31 mouse cellular contexts compared by ENCODE assay signal in the genomic region with DNA sequence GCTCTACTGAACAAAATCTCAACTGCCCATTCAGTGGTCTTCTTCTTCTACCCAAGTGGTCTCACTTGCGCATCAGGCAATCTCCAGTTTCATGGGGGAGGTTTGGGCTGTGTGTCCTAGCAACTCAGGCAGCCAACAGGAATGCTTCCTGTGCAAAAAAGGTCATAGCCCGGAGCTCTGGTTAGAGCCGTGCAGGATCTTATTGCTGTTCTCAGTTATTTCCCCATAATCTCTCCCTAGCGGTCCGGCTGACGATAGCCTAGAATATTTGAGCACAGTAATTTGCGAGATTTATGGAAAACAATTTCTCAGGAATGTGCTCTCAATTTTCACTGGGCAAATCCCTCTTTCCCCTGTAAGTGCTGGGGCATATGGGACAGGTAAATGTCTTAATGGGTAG. TPM values are rescaled to one million over a fixed set of nuclear protein-coding genes. Genes with fewer than 3 reads are reported as not detected.
A peak's percentile ranks its signal among the peaks of the same experiment; 100 is the strongest.
DNase-seq lines count a peak whose midpoint lies in the region; ATAC-seq and TF ChIP-seq lines count a peak whose summit lies in the region.
"Had no signal": no experiment of that assay in that cellular context is flagged by ENCODE, and none has a peak within 500 bp of the region (broad histone marks: within the 10 kb centered on the region; RNA-seq: fewer than 3 reads in every experiment).

No protein-coding gene starts in this region.

- H3K36me3 ChIP-seq in hindbrain, embryonic 16.5 days (ENCODE audit: control insufficient read depth, insufficient read depth, low read length), result no peaks in the 10 kb centered on the region
- no peaks in the 10 kb centered on the region for H3K36me3 ChIP-seq in hindbrain, embryonic 11.5 days (ENCODE audit: control insufficient read depth, insufficient read depth, low read length)
- H3K36me3 ChIP-seq in limb, embryonic 11.5 days (ENCODE audit: control insufficient read depth, insufficient read depth, low read length), result no peaks in the 10 kb centered on the region
- no peaks in the 10 kb centered on the region for H3K36me3 ChIP-seq in limb, embryonic 10.5 days
- no peaks in the 10 kb centered on the region for H3K36me3 ChIP-seq in limb, embryonic 14.5 days (ENCODE audit: control insufficient read depth, insufficient read depth, low read length)
- H3K36me3 ChIP-seq: forebrain, embryonic 12.5 days; heart, embryonic 10.5 days; heart, embryonic 15.5 days; hindbrain, embryonic 13.5 days; intestine, embryonic 15.5 days; liver, embryonic 12.5 days had no signal

- H3K9me3 ChIP-seq in hindbrain, embryonic 16.5 days (ENCODE audit: control insufficient read depth, low read length), result no peaks in the 10 kb centered on the region
- H3K9me3 ChIP-seq in hindbrain, embryonic 11.5 days (ENCODE audit: control insufficient read depth, low read length), result no peaks in the 10 kb centered on the region
- no peaks in the 10 kb centered on the region for H3K9me3 ChIP-seq in limb, embryonic 11.5 days (ENCODE audit: control insufficient read depth, low read length)
- no peaks in the 10 kb centered on the region for H3K9me3 ChIP-seq in limb, embryonic 10.5 days (replicated peaks)
- no peaks in the 10 kb centered on the region for H3K9me3 ChIP-seq in limb, embryonic 14.5 days (ENCODE audit: control insufficient read depth, low read length)
- H3K9me3 ChIP-seq: forebrain, embryonic 12.5 days; heart, embryonic 10.5 days; heart, embryonic 15.5 days; hindbrain, embryonic 13.5 days; intestine, embryonic 15.5 days had no signal

- H3K4me2 ChIP-seq in hindbrain, embryonic 16.5 days (ENCODE audit: low read length), result no peak overlapping the region
- H3K4me2 ChIP-seq in hindbrain, embryonic 11.5 days (replicated peaks; ENCODE audit: low read depth, low read length), result no peak overlapping the region
- H3K4me2 ChIP-seq in limb, embryonic 11.5 days (ENCODE audit: low read depth, severe bottlenecking), result no peak overlapping the region
- no peak overlapping the region for H3K4me2 ChIP-seq in limb, embryonic 14.5 days (replicated peaks; ENCODE audit: low read depth, low read length, severe bottlenecking)
- H3K4me2 ChIP-seq: forebrain, embryonic 12.5 days; heart, embryonic 15.5 days; hindbrain, embryonic 13.5 days; intestine, embryonic 15.5 days; liver, embryonic 12.5 days had no signal

- DNase-seq in hindbrain, embryonic 11.5 days (ENCODE audit: low spot score), result no peak
- peak; percentile 41 for DNase-seq in limb, embryonic 11.5 days (ENCODE audit: low spot score)
- DNase-seq in limb, embryonic 10.5 days (ENCODE audit: low spot score), result no peak
- peak; percentile 61 for DNase-seq in limb, embryonic 14.5 days (ENCODE audit: low spot score)
- DNase-seq in frontal cortex, postnatal 10 days (ENCODE audit: low spot score in 2 of 2), result no peak
- no peak for DNase-seq in heart, postnatal 4 days
- DNase-seq: adrenal gland, postnatal 10 days; cerebellum, adult 8-10 months; cerebellum, postnatal 25 days; forebrain, postnatal 0 days; gastrocnemius, postnatal 14 days; heart, adult 11 months; kidney, adult 8-10 months; kidney, postnatal 4 days; layer of hippocampus, postnatal 36 days; left cerebral cortex, postnatal 4 days; liver, postnatal 0 days; midbrain, embryonic 14.5 days; right cerebral cortex, postnatal 4 days; thymus, adult 2 months; thymus, postnatal 36 days had no signal

- no peak overlapping the region for H3K4me3 ChIP-seq in hindbrain, embryonic 16.5 days (ENCODE audit: low read length)
- no peak overlapping the region for H3K4me3 ChIP-seq in hindbrain, embryonic 11.5 days (ENCODE audit: low read depth, low read length)
- no peak overlapping the region for H3K4me3 ChIP-seq in limb, embryonic 11.5 days (ENCODE audit: low read depth, low read length)
- no peak overlapping the region for H3K4me3 ChIP-seq in limb, embryonic 10.5 days
- no peak overlapping the region for H3K4me3 ChIP-seq in limb, embryonic 14.5 days (replicated peaks; ENCODE audit: low read length)
- H3K4me3 ChIP-seq: forebrain, embryonic 12.5 days; heart, embryonic 10.5 days; heart, embryonic 15.5 days; hindbrain, embryonic 13.5 days; intestine, embryonic 15.5 days; liver, embryonic 12.5 days had no signal

- H3K4me1 ChIP-seq in hindbrain, embryonic 16.5 days (ENCODE audit: control insufficient read depth, insufficient read depth, low read depth, low read length), result no peaks in the 10 kb centered on the region
- H3K4me1 ChIP-seq in hindbrain, embryonic 11.5 days (replicated peaks; ENCODE audit: control insufficient read depth, insufficient read depth, low read length), result no peaks in the 10 kb centered on the region
- H3K4me1 ChIP-seq in limb, embryonic 11.5 days (ENCODE audit: control insufficient read depth, insufficient read depth, low read length), result no peaks in the 10 kb centered on the region
- peaks cover 14% of the 10 kb centered on the region for H3K4me1 ChIP-seq in limb, embryonic 10.5 days
- H3K4me1 ChIP-seq in limb, embryonic 14.5 days (ENCODE audit: control insufficient read depth, insufficient read depth, low read length), result 0 out of 2 replicates have a peak, but pooled peaks cover 8% of the 10 kb centered on the region
- H3K4me1 ChIP-seq: forebrain, embryonic 12.5 days; hindbrain, embryonic 13.5 days; intestine, embryonic 15.5 days; liver, embryonic 12.5 days had no signal

- no peak overlapping the region for H3K27ac ChIP-seq in hindbrain, embryonic 16.5 days (ENCODE audit: low read depth, low read length)
- no peak overlapping the region for H3K27ac ChIP-seq in hindbrain, embryonic 11.5 days (ENCODE audit: low read depth, low read length)
- H3K27ac ChIP-seq in limb, embryonic 11.5 days (replicated peaks; ENCODE audit: low read depth, low read length), result no peak overlapping the region
- no peak overlapping the region for H3K27ac ChIP-seq in limb, embryonic 10.5 days
- no peak overlapping the region for H3K27ac ChIP-seq in limb, embryonic 14.5 days (replicated peaks; ENCODE audit: low read depth, low read length)
- H3K27ac ChIP-seq: forebrain, embryonic 12.5 days; heart, embryonic 10.5 days; heart, embryonic 15.5 days; hindbrain, embryonic 13.5 days; intestine, embryonic 15.5 days; liver, embryonic 12.5 days; macrophage had no signal

- H3K27me3 ChIP-seq in hindbrain, embryonic 16.5 days (replicated peaks; ENCODE audit: control insufficient read depth, insufficient read depth, low read length), result no peaks in the 10 kb centered on the region
- no peaks in the 10 kb centered on the region for H3K27me3 ChIP-seq in hindbrain, embryonic 11.5 days (ENCODE audit: control insufficient read depth, insufficient read depth, low read length)
- H3K27me3 ChIP-seq in limb, embryonic 11.5 days (ENCODE audit: control insufficient read depth, insufficient read depth, low read length), result no peaks in the 10 kb centered on the region
- no peaks in the 10 kb centered on the region for H3K27me3 ChIP-seq in limb, embryonic 10.5 days (ENCODE audit: low read depth, poor library complexity, severe bottlenecking)
- H3K27me3 ChIP-seq in limb, embryonic 14.5 days (ENCODE audit: control insufficient read depth, insufficient read depth, low read length), result no peaks in the 10 kb centered on the region
- H3K27me3 ChIP-seq: forebrain, embryonic 12.5 days; heart, embryonic 15.5 days; hindbrain, embryonic 13.5 days; intestine, embryonic 15.5 days; Patski had no signal

- 71% methylated on average over 7 of the region's 7 CpGs for WGBS in hindbrain, embryonic 16.5 days
- 73% methylated on average over 7 of the region's 7 CpGs for WGBS in hindbrain, embryonic 11.5 days
- 51% methylated on average over 7 of the region's 7 CpGs for WGBS in limb, embryonic 11.5 days
- 74% methylated on average over 7 of the region's 7 CpGs for WGBS in limb, embryonic 10.5 days
- 19% methylated on average over 7 of the region's 7 CpGs for WGBS in limb, embryonic 14.5 days

- ATAC-seq in hindbrain, embryonic 16.5 days, result peak; percentile 34; the same call in 1 of the 2 replicates
- ATAC-seq in hindbrain, embryonic 11.5 days (ENCODE audit: low FRiP score), result no peak
- ATAC-seq in limb, embryonic 11.5 days (ENCODE audit: insufficient number of reproducible peaks, low FRiP score, low TSS enrichment, low read depth), result peak; percentile 71
- ATAC-seq in limb, embryonic 14.5 days (ENCODE audit: low FRiP score, low read depth), result peak; percentile 82
- ATAC-seq: forebrain, postnatal 0 days; intestine, embryonic 15.5 days; liver, embryonic 12.5 days; liver, postnatal 0 days; lung, postnatal 0 days; Patski had no signal

- no peak for TF ChIP-seq POLR2A in limb, embryonic 14.5 days (IDR thresholded peaks at IDR 0.05; ENCODE audit: borderline replicate concordance, extremely low read depth, insufficient read depth, insufficient read length)

- H3K9ac ChIP-seq in hindbrain, embryonic 16.5 days (ENCODE audit: low read depth, low read length), result no peak overlapping the region
- no peak overlapping the region for H3K9ac ChIP-seq in hindbrain, embryonic 11.5 days (ENCODE audit: low read depth, low read length)
- H3K9ac ChIP-seq in limb, embryonic 11.5 days (ENCODE audit: low read length), result no peak overlapping the region
- no peak overlapping the region for H3K9ac ChIP-seq in limb, embryonic 14.5 days (ENCODE audit: low read depth, low read length, severe bottlenecking)
- H3K9ac ChIP-seq: forebrain, embryonic 12.5 days; forebrain, postnatal 0 days; heart, embryonic 15.5 days; hindbrain, embryonic 13.5 days; intestine, embryonic 15.5 days; liver, embryonic 12.5 days; liver, postnatal 0 days had no signal

RNA-seq across cellular contexts. Expression of gene Noct, which starts 17.7 kb away (rescaled TPM):
- polyA plus RNA-seq in hindbrain, embryonic 16.5 days (2015; fragmentation: Nextera tagmentation; extraction: Ambion mirVana), result 28.8 and 29.3 TPM in 2 replicates
- 12.7 and 15.0 TPM in 2 replicates for polyA plus RNA-seq in hindbrain, embryonic 11.5 days (2014; fragmentation: Nextera tagmentation; extraction: Ambion mirVana)
- 14.0 and 14.1 TPM in 2 replicates for polyA plus RNA-seq in limb, embryonic 11.5 days (2014; fragmentation: Nextera tagmentation; extraction: Ambion mirVana)
- 11.0 and 11.9 TPM in 2 replicates for polyA plus RNA-seq in limb, embryonic 10.5 days (2016; fragmentation: Nextera tagmentation; extraction: Ambion mirVana)
- polyA plus RNA-seq in limb, embryonic 14.5 days (2012; rRNA removed), result 18.0 and 23.3 TPM in 2 replicates
- polyA plus RNA-seq in limb, embryonic 14.5 days (2014; fragmentation: Nextera tagmentation; extraction: Ambion mirVana), result 10.0 and 11.7 TPM in 2 replicates
- 10 to 100 TPM; 27.8 to 31.0 TPM for total RNA-seq in heart, postnatal 4 days (2021)

Comparison
In these comparisons a context has a peak if more than half of its experiments do, and no peak if none do; other contexts are left out.
1. DNase-seq: peak in limb, embryonic 11.5 days (single experiment) and limb, embryonic 14.5 days (single experiment); none in hindbrain, embryonic 11.5 days (single experiment), limb, embryonic 10.5 days (single experiment), frontal cortex, postnatal 10 days (0 of 2) and heart, postnatal 4 days (single experiment).